Mouse (Mus musculus): ENCODE results near the gene Macrod2.

GRCm38 (mm10) chr2:142323158-142323557 lies 1928.0 kb downstream of the Macrod2 start:
- TF ChIP-seq CTCF (IDR thresholded peaks at IDR 0.05; ENCODE audit: control insufficient read depth, insufficient read depth, insufficient read length), result no peak
- no peak for TF ChIP-seq MAX (IDR thresholded peaks at IDR 0.05)
- no peak for TF ChIP-seq FOSL1 (IDR thresholded peaks at IDR 0.05; ENCODE audit: insufficient read depth, low read length, poor library complexity, severe bottlenecking)
- TF ChIP-seq MYOG (IDR thresholded peaks at IDR 0.05; ENCODE audit: control insufficient read depth, extremely low read depth, insufficient read length), result no peak
- no peak for TF ChIP-seq CEBPB (IDR thresholded peaks at IDR 0.05; ENCODE audit: low read depth)
- no peak for TF ChIP-seq USF1 (IDR thresholded peaks at IDR 0.05; ENCODE audit: low read depth)
- TF ChIP-seq MYOD1 (IDR thresholded peaks at IDR 0.05; ENCODE audit: control insufficient read depth, insufficient read length, low read depth), result no peak

All from C2C12 (cell line).